Mouse (Mus musculus) liver, embryonic 14.5 days (tissue): ENCODE measurements around the gene Pipox. TPM values are rescaled to one million over a fixed set of nuclear protein-coding genes. Genes with fewer than 3 reads are reported as not detected.
A peak's percentile ranks its signal among the peaks of the same experiment; 100 is the strongest.

Experiments
- ATAC-seq: fragments of 200-750 bp; cut with Nextera tagmentation; 2 replicates; pipeline ENCODE4 v1.8.0; 2017; ENCODE audit warnings: moderate number of reproducible peaks, mild to moderate bottlenecking, moderate library complexity; ENCODE audit not compliant: insufficient read depth
- DNase-seq, 3 experiments: peaks; one replicate each; pipeline ENCODE4 v3.0.0-alpha.2; 2012 to 2013; ENCODE audit warnings: low read depth in 3 of 3, low spot score in 3 of 3
- H3K27ac ChIP-seq: fragments of 300-500 bp; sonication (generic); 2 replicates; pipeline ENCODE4 v1.5.1; 2014; ENCODE audit warnings: moderate library complexity, mild to moderate bottlenecking, control low read depth, inconsistent platforms
- H3K27me3 ChIP-seq: fragments of 300-500 bp; sonication (generic); 2 replicates; pipeline ENCODE4 v1.6.1; 2014; ENCODE audit warnings: mild to moderate bottlenecking, low read length, moderate library complexity; ENCODE audit not compliant: control insufficient read depth, insufficient read depth
- H3K36me3 ChIP-seq: fragments of 300-500 bp; sonication (generic); replicated peaks from 2 replicates; pipeline ENCODE4 v1.6.1; 2014; ENCODE audit warnings: low read depth; ENCODE audit not compliant: control insufficient read depth, insufficient read depth
- H3K4me1 ChIP-seq, 2 experiments: fragments of 200-500 bp in 1 of 2; fragments of 300-500 bp in 1 of 2; sonication (generic) in 1 of 2; replicated peaks; 2 replicates each; pipeline ENCODE4 v1.6.1; 2012 to 2014; ENCODE audit warnings: antibody characterized with exemption in 1 of 2, inconsistent platforms in 1 of 2, low read length in 1 of 2; ENCODE audit not compliant: control insufficient read depth in 2 of 2, insufficient read depth in 2 of 2
- H3K4me2 ChIP-seq: fragments of 300-500 bp; sonication (generic); 2 replicates; pipeline ENCODE4 v1.6.1; 2014; ENCODE audit warnings: low read depth, mild to moderate bottlenecking, control low read depth, moderate library complexity
- H3K4me3 ChIP-seq, 2 experiments: fragments of 200-500 bp in 1 of 2; fragments of 300-500 bp in 1 of 2; sonication (generic) in 1 of 2; 2 replicates each; pipeline ENCODE4 v1.5.1; 2012 to 2014; ENCODE audit warnings: low read depth in 2 of 2, low read length in 2 of 2, mild to moderate bottlenecking in 2 of 2, control low read depth in 1 of 2, inconsistent platforms in 1 of 2, moderate library complexity in 1 of 2; ENCODE audit not compliant: insufficient read depth in 1 of 2
- H3K9ac ChIP-seq: fragments of 300-500 bp; sonication (generic); replicated peaks from 2 replicates; pipeline ENCODE4 v1.6.1; 2014; ENCODE audit warnings: mild to moderate bottlenecking, control low read depth, moderate library complexity
- H3K9me3 ChIP-seq: fragments of 300-500 bp; sonication (generic); 2 replicates; pipeline ENCODE4 v1.6.1; 2016; ENCODE audit warnings: low read length, mixed read lengths; ENCODE audit not compliant: control insufficient read depth
- CTCF ChIP-seq: IDR thresholded peaks from 2 replicates; pipeline ENCODE4 v1.5.1; 2016; ENCODE audit warnings: antibody characterized with exemption, low read depth, control low read depth
- EP300 ChIP-seq: IDR thresholded peaks from 2 replicates; pipeline ENCODE4 v1.6.1; 2016; ENCODE audit warnings: antibody characterized with exemption, low read depth
- WGBS: fragments of 180-500 bp; shearing (Covaris S2); extraction: QIAGEN DNeasy Blood & Tissue Kit; methylation state at CpG from one replicate; pipeline ENCODE4 v1.1.7; 2014; ENCODE audit not compliant: insufficient replicate concordance; 5-methylcytosine and 5-hydroxymethylcytosine counted together
- polyA plus RNA-seq, 2 experiments: library from polyadenylated mRNA; depleted of rRNA in 1 of 2; stranded (reverse) in 1 of 2; unstranded in 1 of 2; fragments of >200 nt; fragmentation: Nextera tagmentation in 1 of 2; extraction: Ambion mirVana in 1 of 2; gene quantifications; 2 replicates each; pipeline versions ENCODE4 v1.2.1 to v1.2.3; 2012 to 2014

Pipox gene
- polyA plus RNA-seq, 2 experiments: 14.1 to 15.6 TPM

DNA sequence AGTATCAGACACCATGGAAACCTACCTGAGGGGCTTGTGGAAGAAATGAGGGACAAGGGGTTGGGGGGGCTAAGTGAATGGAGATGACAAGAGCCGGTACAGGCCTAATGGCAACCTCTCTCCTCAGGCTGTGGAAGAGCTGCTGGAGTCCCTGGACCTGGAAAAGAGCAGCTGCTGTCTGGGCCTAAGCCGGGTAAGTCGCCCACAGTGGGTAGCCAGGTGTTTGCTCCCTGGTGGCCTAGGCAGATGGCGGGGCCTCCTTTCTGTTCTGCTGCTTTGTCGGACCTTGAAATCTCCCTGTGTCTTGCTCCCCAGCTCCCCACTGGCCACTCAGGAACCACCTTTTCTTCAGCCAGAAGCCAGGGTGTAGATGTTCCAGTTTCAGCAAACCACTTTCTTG, 57.6 kb downstream of the Pipox start:
- Histone ChIP-seq H3K9me3 (no peaks in the 10 kb centered on the region), H3K4me1 (no peaks in the 10 kb centered on the region), H3K4me2 (no peak overlapping the region), H3K4me3 (no peak overlapping the region), H3K27me3 (no peaks in the 10 kb centered on the region), H3K27ac (no peak overlapping the region), H3K36me3 (peaks cover 10% of the 10 kb centered on the region), H3K9ac (no peak overlapping the region)
- no peak for DNase-seq
- 79% methylated on average over 5 of the region's 5 CpGs for WGBS
- no peak for ATAC-seq
- TF ChIP-seq EP300 (no peak), CTCF (no peak)

- no peak overlapping the region for H3K4me3 ChIP-seq
- no peak overlapping the region for H3K4me2 ChIP-seq
- ATAC-seq (no peak), DNase-seq (no peak)
- H3K36me3 ChIP-seq: peaks cover 10% of the 10 kb centered on the region
- no peaks in the 10 kb centered on the region for H3K27me3 ChIP-seq
- 71% methylated on average over 3 of the region's 3 CpGs for WGBS
- TF ChIP-seq CTCF: peak; percentile 59
- no peak for TF ChIP-seq EP300
- H3K4me1 ChIP-seq: no peaks in the 10 kb centered on the region
- H3K27ac ChIP-seq: no peak overlapping the region
- no peaks in the 10 kb centered on the region for H3K9me3 ChIP-seq
- H3K9ac ChIP-seq: no peak overlapping the region
These were observed 58.8 kb downstream of the Pipox start for GRCm38 (mm10) chr11:77835109-77835508.

DNA sequence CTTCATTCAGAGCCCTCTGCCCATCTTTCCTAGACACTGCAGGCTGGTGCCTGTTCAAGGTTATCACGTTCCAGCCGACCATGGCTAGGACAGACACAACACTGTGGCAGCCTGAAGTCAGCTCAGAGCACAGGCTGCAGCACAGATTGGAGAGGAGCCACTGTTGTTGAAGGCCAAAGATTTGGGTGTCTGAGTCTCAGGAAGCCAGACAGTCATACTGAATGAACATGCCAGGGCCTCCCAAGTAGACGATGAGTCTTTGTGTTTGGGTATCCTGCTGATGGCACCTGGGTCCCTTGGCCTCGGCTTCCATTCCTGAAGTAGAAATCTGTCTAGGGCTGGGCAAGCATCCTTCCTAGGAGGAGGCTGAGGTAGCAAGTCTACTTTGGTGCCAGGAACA, 61.4 kb downstream of the Pipox start:
- 74% methylated on average over 4 of the region's 4 CpGs for WGBS
- Histone ChIP-seq H3K27me3 (no peaks in the 10 kb centered on the region), H3K4me1 (no peaks in the 10 kb centered on the region)

DNA sequence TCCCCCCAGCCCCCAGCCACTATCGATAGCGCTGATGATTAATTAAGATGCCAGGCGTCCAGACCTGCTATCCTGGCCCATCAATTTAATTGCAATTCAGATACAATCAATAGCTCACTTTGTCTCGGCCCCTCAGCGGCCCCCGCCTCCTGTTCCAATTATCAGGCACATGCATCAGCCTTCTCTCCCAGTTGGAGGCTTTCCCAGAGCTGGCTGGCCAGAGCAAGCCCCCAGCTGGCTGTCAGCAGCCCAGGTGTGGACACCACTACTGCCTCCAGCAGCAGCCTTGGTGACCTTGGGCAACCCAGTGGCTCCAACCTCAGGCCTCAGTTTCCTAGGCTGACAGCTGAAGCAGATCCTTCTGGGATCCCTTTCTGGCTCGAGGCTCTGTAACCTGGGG, 63.0 kb downstream of the Pipox start:
- Histone ChIP-seq H3K27ac (no peak overlapping the region), H3K9ac (no peak overlapping the region), H3K4me3 (no peak overlapping the region), H3K36me3 (peaks cover 24% of the 10 kb centered on the region), H3K9me3 (no peaks in the 10 kb centered on the region), H3K4me1 (no peaks in the 10 kb centered on the region), H3K4me2 (no peak overlapping the region), H3K27me3 (no peaks in the 10 kb centered on the region)
- WGBS: 75% methylated on average over 7 of the region's 7 CpGs
- TF ChIP-seq EP300 (no peak), CTCF (no peak)
- DNase-seq (no peak), ATAC-seq (no peak)

More for the DNA sequence above, 61.4 kb downstream of the Pipox start:
- Histone ChIP-seq H3K9ac (no peak overlapping the region), H3K9me3 (no peaks in the 10 kb centered on the region), H3K4me2 (no peak overlapping the region), H3K36me3 (peaks cover 24% of the 10 kb centered on the region), H3K27ac (no peak overlapping the region), H3K4me3 (no peak overlapping the region)
- TF ChIP-seq EP300 (no peak), CTCF (no peak)
- no peak for ATAC-seq
- no peak for DNase-seq

Other genes starting within 250 kb of the Pipox start
- gene Nufip2, start 207.9 kb downstream of the Pipox start, polyA plus RNA-seq (2012; rRNA removed): 5.8 and 7.6 TPM in 2 replicates
- 1.2 and 1.9 TPM in 2 replicates for gene Nufip2, start 207.9 kb downstream of the Pipox start, polyA plus RNA-seq (2014; fragmentation: Nextera tagmentation; extraction: Ambion mirVana)
- not detected in 2 replicates for gene Cryba1, start 168.8 kb downstream of the Pipox start, polyA plus RNA-seq (2012; rRNA removed)
- gene Cryba1, start 168.8 kb downstream of the Pipox start, polyA plus RNA-seq (2014; fragmentation: Nextera tagmentation; extraction: Ambion mirVana): not detected in 2 replicates
- 10.6 and 15.4 TPM in 2 replicates for gene Myo18a, start 130.8 kb downstream of the Pipox start, polyA plus RNA-seq (2012; rRNA removed)
- gene Myo18a, start 130.8 kb downstream of the Pipox start, polyA plus RNA-seq (2014; fragmentation: Nextera tagmentation; extraction: Ambion mirVana): 13.5 and 14.3 TPM in 2 replicates
- gene Gm10277, start 106.3 kb downstream of the Pipox start, polyA plus RNA-seq (2012; rRNA removed): not detected in 2 replicates
- gene Gm10277, start 106.3 kb downstream of the Pipox start, polyA plus RNA-seq (2014; fragmentation: Nextera tagmentation; extraction: Ambion mirVana): 0.11 and 0.18 TPM in 2 replicates
- gene Sez6, start 36.7 kb upstream of the Pipox start, polyA plus RNA-seq (2012; rRNA removed): 0.03 and 0.37 TPM in 2 replicates
- 0.05 TPM in 1 of 2 replicates, not detected in the other for gene Sez6, start 36.7 kb upstream of the Pipox start, polyA plus RNA-seq (2014; fragmentation: Nextera tagmentation; extraction: Ambion mirVana)
- 19.0 and 19.2 TPM in 2 replicates for gene Phf12, start 88.7 kb upstream of the Pipox start, polyA plus RNA-seq (2012; rRNA removed)
- 4.3 and 5.7 TPM in 2 replicates for gene Phf12, start 88.7 kb upstream of the Pipox start, polyA plus RNA-seq (2014; fragmentation: Nextera tagmentation; extraction: Ambion mirVana)
- 8.6 and 9.4 TPM in 2 replicates for gene Dhrs13, start 138.2 kb upstream of the Pipox start, polyA plus RNA-seq (2012; rRNA removed)
- 17.3 and 17.8 TPM in 2 replicates for gene Dhrs13, start 138.2 kb upstream of the Pipox start, polyA plus RNA-seq (2014; fragmentation: Nextera tagmentation; extraction: Ambion mirVana)
- gene Flot2, start 143.8 kb upstream of the Pipox start, polyA plus RNA-seq (2012; rRNA removed): 17.9 and 18.3 TPM in 2 replicates
- gene Flot2, start 143.8 kb upstream of the Pipox start, polyA plus RNA-seq (2014; fragmentation: Nextera tagmentation; extraction: Ambion mirVana): 16.7 and 20.4 TPM in 2 replicates
- gene Eral1, start 186.3 kb upstream of the Pipox start, polyA plus RNA-seq (2012; rRNA removed): 9.8 and 10.2 TPM in 2 replicates
- 14.9 and 16.6 TPM in 2 replicates for gene Eral1, start 186.3 kb upstream of the Pipox start, polyA plus RNA-seq (2014; fragmentation: Nextera tagmentation; extraction: Ambion mirVana)
- gene Fam222b, start 200.6 kb upstream of the Pipox start, polyA plus RNA-seq (2012; rRNA removed): 2.5 and 3.1 TPM in 2 replicates
- gene Fam222b, start 200.6 kb upstream of the Pipox start, polyA plus RNA-seq (2014; fragmentation: Nextera tagmentation; extraction: Ambion mirVana): 3.8 and 4.1 TPM in 2 replicates